Mouse (Mus musculus): ENCODE measurements around the gene A330070K13Rik. TPM values are rescaled to one million over a fixed set of nuclear protein-coding genes. Genes with fewer than 3 reads are reported as not detected.

Gene A330070K13Rik
- polyA plus RNA-seq, 1 experiment from 2014 or later: not detected

Other genes with a start within 250 kb of the A330070K13Rik start
- gene Kctd7, start 239.8 kb downstream of the A330070K13Rik start, polyA plus RNA-seq (2015; fragmentation: Nextera tagmentation; extraction: Ambion mirVana): 18.0 and 19.9 TPM in 2 replicates
- gene Rabgef1, start 212.8 kb downstream of the A330070K13Rik start, polyA plus RNA-seq (2015; fragmentation: Nextera tagmentation; extraction: Ambion mirVana): 41.1 and 46.4 TPM in 2 replicates
- gene Tmem248, start 167.6 kb downstream of the A330070K13Rik start, polyA plus RNA-seq (2015; fragmentation: Nextera tagmentation; extraction: Ambion mirVana): 26.2 and 27.6 TPM in 2 replicates
- gene Sbds, start 129.1 kb downstream of the A330070K13Rik start, polyA plus RNA-seq (2015; fragmentation: Nextera tagmentation; extraction: Ambion mirVana): 48.5 and 55.1 TPM in 2 replicates
- gene Tyw1, start 129.0 kb downstream of the A330070K13Rik start, polyA plus RNA-seq (2015; fragmentation: Nextera tagmentation; extraction: Ambion mirVana): 22.7 and 22.9 TPM in 2 replicates
- gene Caln1, start 15.2 kb downstream of the A330070K13Rik start, polyA plus RNA-seq (2015; fragmentation: Nextera tagmentation; extraction: Ambion mirVana): 23.3 and 26.7 TPM in 2 replicates